Mouse (Mus musculus) heart, embryonic 13.5 days (tissue): ENCODE measurements around the gene Gm5431. TPM values are rescaled to one million over a fixed set of nuclear protein-coding genes. Genes with fewer than 3 reads are reported as not detected.
A peak's percentile ranks its signal among the peaks of the same experiment; 100 is the strongest.
"Not testable (repeated sequence)": the region's sequence is repeated elsewhere in the genome, so short reads cannot be mapped to it uniquely, and the experiment has no call there.

Experiments used
- ATAC-seq: fragments of 200-750 bp; cut with Nextera tagmentation; 2 replicates; pipeline ENCODE4 v1.8.0; 2017; ENCODE audit warnings: moderate TSS enrichment; ENCODE audit not compliant: insufficient number of reproducible peaks, low FRiP score, low TSS enrichment; ENCODE audit errors: extremely low read depth
- H3K27ac ChIP-seq: fragments of 300-500 bp; sonication (generic); replicated peaks from 2 replicates; pipeline ENCODE4 v1.5.1; 2015; ENCODE audit warnings: moderate library complexity, mild to moderate bottlenecking, inconsistent platforms
- H3K27me3 ChIP-seq: fragments of 300-500 bp; sonication (generic); replicated peaks from 2 replicates; pipeline ENCODE4 v1.6.1; 2015; ENCODE audit warnings: mild to moderate bottlenecking, inconsistent platforms
- H3K36me3 ChIP-seq: fragments of 300-500 bp; sonication (generic); 2 replicates; pipeline ENCODE4 v1.6.1; 2015; ENCODE audit warnings: mild to moderate bottlenecking, inconsistent platforms
- H3K4me1 ChIP-seq: fragments of 300-500 bp; sonication (generic); 2 replicates; pipeline ENCODE4 v1.6.1; 2015; ENCODE audit warnings: inconsistent platforms
- H3K4me2 ChIP-seq: fragments of 300-500 bp; sonication (generic); 2 replicates; pipeline ENCODE4 v1.6.1; 2015; ENCODE audit warnings: inconsistent platforms, mild to moderate bottlenecking, moderate library complexity
- H3K4me3 ChIP-seq: fragments of 300-500 bp; sonication (generic); 2 replicates; pipeline ENCODE4 v1.5.1; 2015; ENCODE audit warnings: moderate library complexity, mild to moderate bottlenecking, inconsistent platforms
- H3K9ac ChIP-seq: fragments of 300-500 bp; sonication (generic); 2 replicates; pipeline ENCODE4 v1.6.1; 2015; ENCODE audit warnings: inconsistent platforms, mild to moderate bottlenecking, moderate library complexity
- H3K9me3 ChIP-seq: fragments of 300-500 bp; sonication (generic); 2 replicates; pipeline ENCODE4 v1.6.1; 2016; ENCODE audit warnings: inconsistent platforms
- WGBS: fragments of 180-500 bp; shearing (Covaris S2); methylation state at CpG from one replicate; pipeline ENCODE4 v1.1.7; 2015; ENCODE audit warnings: mixed read lengths; 5-methylcytosine and 5-hydroxymethylcytosine counted together
- polyA plus RNA-seq: library from polyadenylated mRNA; unstranded; fragments of >200 nt; fragmentation: Nextera tagmentation; extraction: Ambion mirVana; gene quantifications from 2 replicates; pipeline ENCODE4 v1.2.1, GENCODE M21; 2015

The Gm5431 gene
- polyA plus RNA-seq, 1 experiment from 2014 or later = 0.17 TPM

- H3K36me3 ChIP-seq, H3K27me3 ChIP-seq, H3K4me1 ChIP-seq, H3K4me3 ChIP-seq, ATAC-seq, H3K27ac ChIP-seq, H3K9ac ChIP-seq, H3K9me3 ChIP-seq, H3K4me2 ChIP-seq: not testable (repeated sequence)
- 67% methylated on average over 6 of the region's 6 CpGs for WGBS
These were observed 1.1 kb downstream of the Gm5431 start for GRCm38 (mm10) chr11:48900654-48901566.

- H3K36me3 ChIP-seq = no peaks in the 10 kb centered on the region
- no peaks in the 10 kb centered on the region for H3K27me3 ChIP-seq
- no peak overlapping the region for H3K9ac ChIP-seq
- no peaks in the 10 kb centered on the region for H3K4me1 ChIP-seq
- 67% methylated on average over 2 of the region's 2 CpGs for WGBS
- no peak for ATAC-seq
- H3K27ac ChIP-seq = no peak overlapping the region
- no peaks in the 10 kb centered on the region for H3K9me3 ChIP-seq
- H3K4me3 ChIP-seq = no peak overlapping the region
- no peak overlapping the region for H3K4me2 ChIP-seq
These were observed 3.1 kb downstream of the Gm5431 start for GRCm38 (mm10) chr11:48898812-48899431.

- Histone ChIP-seq H3K27me3 (peaks cover 4% of the 10 kb centered on the region; the same call in 1 of the 2 replicates), H3K9me3 (no peaks in the 10 kb centered on the region), H3K9ac (no peak overlapping the region), H3K4me2 (no peak overlapping the region), H3K27ac (no peak overlapping the region), H3K4me1 (peaks cover 18% of the 10 kb centered on the region), H3K4me3 (no peak overlapping the region), H3K36me3 (no peaks in the 10 kb centered on the region)
- 87% methylated on average over 1 of the region's 1 CpGs for WGBS
- ATAC-seq = no peak
These were observed 25.3 kb downstream of the Gm5431 start for GRCm38 (mm10) chr11:48876680-48877079.

- not testable (repeated sequence) for H3K9ac ChIP-seq, H3K36me3 ChIP-seq, ATAC-seq, H3K27ac ChIP-seq, H3K4me2 ChIP-seq, H3K9me3 ChIP-seq, H3K27me3 ChIP-seq, H3K4me3 ChIP-seq
- 74% methylated on average over 1 of the region's 1 CpGs for WGBS
- peaks cover 24% of the 10 kb centered on the region for H3K4me1 ChIP-seq
These were observed 26.6 kb downstream of the Gm5431 start for GRCm38 (mm10) chr11:48875343-48875837.

- no peak for ATAC-seq
- Histone ChIP-seq H3K9me3 (no peaks in the 10 kb centered on the region), H3K27me3 (peaks cover 4% of the 10 kb centered on the region; the same call in 1 of the 2 replicates), H3K36me3 (no peaks in the 10 kb centered on the region), H3K4me2 (no peak overlapping the region), H3K27ac (no peak overlapping the region), H3K9ac (no peak overlapping the region), H3K4me3 (no peak overlapping the region), H3K4me1 (peaks cover 34% of the 10 kb centered on the region)
- 0% methylated on average over 4 of the region's 4 CpGs for WGBS
These were observed 27.5 kb downstream of the Gm5431 start for GRCm38 (mm10) chr11:48874465-48874864.

GRCm38 (mm10) chr11:48873591-48874290 is 28.3 kb downstream of the Gm5431 start:
- H3K27me3 ChIP-seq = peaks cover 4% of the 10 kb centered on the region; the same call in 1 of the 2 replicates
- 0 out of 2 replicates have a peak overlapping the region, but pooled peaks have one; percentile 21 for H3K27ac ChIP-seq
- no peaks in the 10 kb centered on the region for H3K9me3 ChIP-seq
- no peak overlapping the region; the same call in 1 of the 2 replicates for H3K4me2 ChIP-seq
- no peak overlapping the region for H3K4me3 ChIP-seq
- WGBS = 38% methylated on average over 10 of the region's 10 CpGs
- ATAC-seq = no peak
- 0 out of 2 replicates have a peak overlapping the region, but pooled peaks have one; percentile 24 for H3K9ac ChIP-seq
- peaks cover 41% of the 10 kb centered on the region for H3K4me1 ChIP-seq
- no peaks in the 10 kb centered on the region for H3K36me3 ChIP-seq

GRCm38 (mm10) chr11:48872695-48873300 is 29.2 kb downstream of the Gm5431 start:
- Histone ChIP-seq H3K9ac (peak overlapping the region; percentile 86), H3K27ac (peak overlapping the region; percentile 84), H3K36me3 (no peaks in the 10 kb centered on the region), H3K4me1 (peaks cover 47% of the 10 kb centered on the region), H3K4me3 (peak overlapping the region; percentile 64; the same call in 1 of the 2 replicates), H3K9me3 (no peaks in the 10 kb centered on the region), H3K27me3 (peaks cover 4% of the 10 kb centered on the region; the same call in 1 of the 2 replicates), H3K4me2 (peak overlapping the region; percentile 91)
- no peak for ATAC-seq
- 80% methylated on average over 7 of the region's 7 CpGs for WGBS

- H3K36me3 ChIP-seq = no peaks in the 10 kb centered on the region
- ATAC-seq = no peak
- peaks cover 47% of the 10 kb centered on the region for H3K4me1 ChIP-seq
- H3K4me3 ChIP-seq = peak overlapping the region; percentile 64
- H3K4me2 ChIP-seq = peak overlapping the region; percentile 91
- WGBS = 8% methylated on average over 17 of the region's 17 CpGs
- no peaks in the 10 kb centered on the region for H3K9me3 ChIP-seq
- H3K27ac ChIP-seq = peak overlapping the region; percentile 84
- H3K9ac ChIP-seq = peak overlapping the region; percentile 86
- H3K27me3 ChIP-seq = peaks cover 4% of the 10 kb centered on the region; the same call in 1 of the 2 replicates
These were observed 30.0 kb downstream of the Gm5431 start for GRCm38 (mm10) chr11:48871817-48872541.

GRCm38 (mm10) chr11:48871201-48871772 is 30.7 kb downstream of the Gm5431 start, which contains the start of gene Irgm1:
Gene Irgm1, minus strand, starts transcription at chr11:48871683.
- Histone ChIP-seq H3K9me3 (no peaks in the 10 kb centered on the region), H3K36me3 (peaks cover 4% of the 10 kb centered on the region), H3K4me2 (peak within 1 kb of the TSS; percentile 91), H3K9ac (peak within 1 kb of the TSS; percentile 86), H3K4me1 (peaks cover 47% of the 10 kb centered on the region), H3K27me3 (peaks cover 4% of the 10 kb centered on the region; the same call in 1 of the 2 replicates), H3K27ac (peak within 1 kb of the TSS; percentile 84), H3K4me3 (peak within 1 kb of the TSS; percentile 64)
- under 1% methylated on average over 19 of the region's 19 CpGs for WGBS
- ATAC-seq = peak; percentile 48; the same call in 1 of the 2 replicates

- H3K4me3 ChIP-seq = peak overlapping the region; percentile 64
- no peak for ATAC-seq
These were observed 31.2 kb downstream of the Gm5431 start for GRCm38 (mm10) chr11:48870781-48871180.

More at GRCm38 (mm10) chr11:48870781-48871180, 31.2 kb downstream of the Gm5431 start:
- WGBS = 25% methylated on average over 7 of the region's 7 CpGs
- H3K36me3 ChIP-seq = peaks cover 9% of the 10 kb centered on the region
- no peaks in the 10 kb centered on the region for H3K9me3 ChIP-seq
- peaks cover 4% of the 10 kb centered on the region; the same call in 1 of the 2 replicates for H3K27me3 ChIP-seq
- peak overlapping the region; percentile 84 for H3K27ac ChIP-seq
- H3K9ac ChIP-seq = peak overlapping the region; percentile 86
- H3K4me2 ChIP-seq = peak overlapping the region; percentile 91
- peaks cover 47% of the 10 kb centered on the region for H3K4me1 ChIP-seq
